Mouse (Mus musculus): ENCODE measurements at regions not wholly inside any gene's neighbourhood (a gene's known extent, or its start where the extent isn't known, plus 50 kb on each side); places are given as distances from the start of the nearest gene placed in this dataset.

DNA sequence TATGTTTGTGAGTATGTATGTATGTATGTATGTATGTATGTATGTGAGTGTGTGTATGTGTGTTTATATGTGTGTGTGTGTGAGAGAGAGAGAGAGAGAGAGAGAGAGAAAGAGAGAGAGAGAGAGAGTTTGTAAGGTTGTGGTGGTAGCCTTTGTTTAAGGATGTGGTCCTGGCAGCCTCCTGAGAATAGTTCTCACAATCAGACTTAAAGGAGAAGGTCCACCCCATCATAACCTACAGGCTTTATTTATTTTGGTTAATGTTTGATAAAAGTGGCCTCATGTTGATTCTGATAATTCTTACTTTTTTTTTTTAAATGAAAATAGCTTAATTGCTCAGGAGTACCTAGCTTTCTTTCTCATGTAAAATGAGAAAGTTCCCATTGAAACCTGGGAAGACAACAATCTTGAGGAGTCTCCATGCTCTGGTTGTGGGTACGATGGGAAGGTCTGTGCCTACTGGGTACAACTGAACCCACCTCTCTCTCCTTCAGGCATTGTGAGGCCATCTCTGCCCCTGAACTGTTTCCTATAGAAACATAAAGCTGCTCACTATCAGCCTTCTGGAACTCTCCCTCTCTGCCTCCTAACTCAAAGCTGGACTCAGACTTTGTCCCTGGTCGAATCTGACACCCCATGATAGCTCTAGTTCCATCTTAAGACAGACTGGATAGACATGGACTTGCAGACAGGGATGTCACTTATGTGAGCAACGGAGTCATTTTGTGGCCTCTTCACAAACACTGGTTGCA lies 362.2 kb upstream of the Tmpo start:
- TF ChIP-seq CTCF (IDR thresholded peaks at IDR 0.05; ENCODE audit: borderline replicate concordance, insufficient read depth, low read depth, low read length) (no peak), POLR2A (IDR thresholded peaks at IDR 0.05; ENCODE audit: borderline replicate concordance, insufficient read depth, low read length) (no peak)
